Mouse (Mus musculus) left cerebral cortex, adult 18-20 months (tissue): ENCODE measurements around the gene Uap1l1. TPM values are rescaled to one million over a fixed set of nuclear protein-coding genes. Genes with fewer than 3 reads are reported as not detected.

ENCODE experiments used
- DNase-seq, 2 experiments: peaks; one replicate each; pipeline ENCODE4 v3.0.0; 2021 to 2022; ENCODE audit warnings: low spot score in 2 of 2, mixed read lengths in 1 of 2
- total RNA-seq, 2 experiments: library from RNA; stranded (reverse); gene quantifications; 2 replicates each; pipeline ENCODE4 v1.2.3; 2021

The Uap1l1 gene
- total RNA-seq, 2 experiments from 2014 or later, result 17.3 to 21.6 TPM

DNA sequence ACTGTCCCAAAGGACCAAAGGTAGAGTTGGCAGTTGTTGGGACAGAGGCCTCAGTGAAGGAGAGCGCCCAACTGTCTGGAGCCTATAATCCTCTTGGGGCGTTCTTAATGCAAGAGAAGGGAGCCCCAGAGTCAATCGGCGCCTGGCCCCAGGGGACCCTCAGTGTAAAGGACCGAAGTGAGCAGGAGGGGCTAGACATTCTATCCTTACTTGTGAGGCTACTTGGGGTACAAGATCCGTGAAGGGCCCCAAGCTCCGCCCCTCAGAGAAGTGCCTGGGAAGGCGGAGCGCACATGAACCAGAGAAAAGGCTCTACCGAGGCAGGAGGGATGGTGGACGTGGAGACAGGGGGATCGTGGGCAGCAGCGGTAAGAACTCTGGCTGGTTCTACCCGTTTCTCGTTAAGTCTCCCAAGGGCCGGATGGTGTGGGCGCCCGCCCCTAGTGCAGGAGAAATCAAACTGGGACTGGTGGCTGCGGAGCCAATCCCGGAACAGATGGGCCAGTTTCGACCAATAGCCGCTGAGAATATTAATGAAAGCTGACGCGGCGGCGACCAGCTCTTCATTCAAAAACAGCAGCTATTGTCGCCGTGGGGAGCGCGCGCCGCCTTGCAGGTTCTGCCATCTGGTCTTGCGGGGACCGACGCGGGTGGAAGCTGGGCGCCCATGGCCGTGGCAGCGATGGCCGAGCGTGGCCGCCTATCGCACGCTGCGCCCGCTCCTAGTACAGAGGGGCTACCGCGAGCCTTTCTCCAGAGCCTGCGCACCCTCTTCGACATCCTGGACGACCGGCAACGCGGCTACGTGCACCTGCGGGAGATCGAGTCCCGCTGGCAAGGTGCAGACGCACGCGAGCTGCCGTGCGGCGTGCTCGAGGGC, 6.5 kb upstream of the Uap1l1 start, which contains the start of gene Sapcd2:
Gene Sapcd2 (plus strand): TSS at position 558 of the 880 bp plus-strand sequence.
- DNase-seq, result peak; percentile 83 to 89

DNA sequence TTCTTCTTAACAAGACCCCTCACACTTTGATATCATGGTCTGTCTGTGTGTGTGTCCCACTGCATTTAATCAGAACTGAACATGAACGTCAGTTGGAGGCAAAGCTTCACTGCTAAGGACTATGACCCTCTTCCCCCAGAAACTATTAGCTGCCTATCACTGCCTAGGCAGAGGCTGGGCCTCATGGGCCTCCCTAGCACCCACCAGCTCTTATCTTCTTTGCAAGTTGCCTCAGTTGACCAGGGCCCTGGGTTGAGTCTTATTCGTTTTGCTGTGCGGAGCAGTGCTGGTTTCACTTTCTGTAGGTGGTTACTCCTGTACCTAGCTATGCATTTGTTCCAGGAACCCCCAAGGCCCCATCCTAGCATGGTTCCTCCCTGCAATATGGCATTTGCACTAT, 4.5 kb upstream of the Uap1l1 start:
- DNase-seq, result no peak

DNA sequence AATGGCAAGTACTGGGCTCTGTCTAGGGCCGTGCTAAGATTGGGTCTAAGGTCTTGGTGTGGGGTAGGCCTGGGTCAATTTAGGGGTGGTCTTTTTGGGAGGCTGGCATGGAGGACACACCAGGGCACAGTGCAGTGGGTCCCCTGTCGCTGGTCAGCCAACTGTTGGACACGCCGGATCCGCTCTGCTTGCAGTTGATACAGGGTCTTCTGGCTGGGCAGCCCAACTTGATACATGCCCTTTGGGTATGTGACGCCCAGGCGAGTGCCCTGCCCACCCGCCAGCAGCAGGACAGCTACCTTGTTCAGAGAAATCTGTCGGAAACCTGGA, 756 bp downstream of the Uap1l1 start:
- DNase-seq, result no peak

DNA sequence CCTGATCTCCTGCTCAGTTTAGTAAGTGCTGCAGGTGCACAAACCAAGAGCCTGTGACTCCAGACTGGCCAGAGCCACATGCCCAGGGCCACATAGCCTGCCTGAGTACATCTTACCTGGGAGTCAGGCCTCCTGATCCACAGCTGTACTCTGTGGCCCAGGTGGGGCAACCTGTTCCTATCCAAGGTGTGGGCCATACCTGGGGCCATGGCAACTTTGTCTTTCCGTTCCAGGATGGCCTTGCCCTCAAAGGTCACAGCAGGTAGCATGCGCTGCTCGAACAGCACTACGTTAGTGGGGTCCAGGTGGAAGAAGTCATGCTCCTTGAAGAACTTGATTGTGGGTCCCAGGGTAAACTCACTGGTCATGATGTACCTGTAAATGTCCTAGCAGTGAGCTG, 1.2 kb downstream of the Uap1l1 start:
- DNase-seq, result no peak

DNA sequence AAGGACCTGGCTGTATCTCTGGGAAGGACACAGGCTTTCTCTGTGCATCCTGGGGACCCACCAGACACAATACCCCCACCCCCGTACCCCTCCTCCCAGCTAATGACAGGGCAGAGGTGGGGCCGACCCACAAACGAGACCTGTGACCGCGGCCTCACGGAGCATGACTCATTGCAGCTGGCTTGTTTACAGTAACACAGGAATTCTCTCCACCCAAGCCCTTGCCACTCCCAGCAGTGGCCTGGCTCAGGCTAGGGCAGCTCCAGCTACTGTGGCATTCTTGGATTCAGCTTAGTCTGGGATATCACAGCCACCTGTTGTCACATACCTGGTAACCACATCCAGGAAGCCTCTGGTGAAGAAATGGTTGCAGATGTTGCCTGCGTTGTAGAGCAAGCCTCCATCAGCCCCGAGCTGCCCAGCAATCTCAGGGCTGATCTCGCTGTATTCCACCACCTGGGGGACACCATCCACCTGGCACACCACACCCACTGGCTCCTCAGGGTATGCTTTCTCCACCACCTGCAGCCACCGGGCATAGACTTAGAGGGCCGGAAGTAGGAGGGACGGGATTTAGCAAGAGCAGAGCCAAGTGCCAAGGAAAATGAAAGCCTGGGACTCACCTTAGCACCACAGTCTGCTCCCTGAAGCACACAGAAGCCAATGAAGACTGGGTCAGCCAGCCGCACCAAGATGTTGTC, 1.9 kb downstream of the Uap1l1 start:
- DNase-seq, result no peak

DNA sequence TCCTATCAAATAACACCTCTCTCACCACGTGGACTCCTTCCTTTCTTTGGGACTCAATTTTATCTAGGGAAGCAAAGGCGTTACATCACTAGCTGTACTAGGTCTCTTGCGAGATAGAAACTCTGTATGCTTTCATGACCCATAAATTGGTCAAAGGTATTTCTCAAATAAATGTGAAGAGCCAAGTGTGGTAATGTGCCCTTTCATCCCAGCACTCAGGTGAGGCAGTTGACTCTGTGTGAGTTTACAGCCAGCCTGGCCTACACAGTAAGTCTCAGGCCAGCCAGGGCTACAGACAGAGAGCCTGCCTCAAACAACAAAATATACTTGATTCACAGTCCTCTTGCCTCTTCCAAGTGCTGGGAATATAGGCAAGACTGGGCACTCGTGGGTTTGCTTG, 5.6 kb downstream of the Uap1l1 start:
- no peak for DNase-seq

DNA sequence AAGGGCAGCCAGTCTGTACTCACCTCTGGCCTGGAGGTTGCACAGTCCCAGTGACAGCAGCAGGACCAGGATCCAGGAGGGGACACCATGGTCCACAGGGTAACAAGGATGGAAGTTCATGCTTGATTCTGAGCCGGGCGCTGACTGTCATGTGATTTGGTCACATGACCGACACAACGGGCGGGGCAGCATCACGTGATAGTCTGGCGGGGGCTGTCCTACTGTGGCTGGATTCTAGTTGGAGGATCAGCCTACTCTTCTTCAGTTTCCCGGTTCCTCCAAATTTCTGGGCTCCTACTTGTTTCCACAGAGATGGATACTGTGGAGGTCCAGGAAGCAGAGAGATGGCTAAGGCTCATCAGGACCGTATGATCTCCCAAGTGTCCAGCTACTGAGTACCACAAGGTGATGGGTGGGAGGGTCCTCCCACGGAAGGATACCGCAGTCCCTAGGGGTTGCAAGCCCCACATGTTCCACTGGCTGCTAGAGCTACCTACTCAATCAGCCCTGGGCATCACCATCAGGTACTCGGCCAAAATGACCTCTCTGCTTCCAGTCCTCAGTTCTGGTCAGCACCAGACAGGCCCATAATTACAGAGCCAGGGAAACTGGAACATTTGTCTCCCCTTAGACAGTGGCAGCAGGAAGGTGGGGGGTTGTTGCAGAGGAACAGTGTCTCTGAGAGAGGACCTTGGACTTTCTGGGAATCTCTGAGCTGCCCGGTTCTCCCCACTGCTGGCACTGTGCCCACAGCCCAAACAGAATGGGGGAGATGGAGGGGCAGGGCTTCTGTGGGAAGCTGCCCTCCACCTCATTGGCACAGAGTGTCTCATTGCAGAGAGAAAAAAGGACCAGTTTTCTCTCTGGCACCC, 9.0 kb downstream of the Uap1l1 start, which contains the start of gene Dpp7:
Gene Dpp7 (minus strand): TSS at position 152 of the 872 bp plus-strand sequence.
- DNase-seq, result peak; percentile 87 to 88

DNA sequence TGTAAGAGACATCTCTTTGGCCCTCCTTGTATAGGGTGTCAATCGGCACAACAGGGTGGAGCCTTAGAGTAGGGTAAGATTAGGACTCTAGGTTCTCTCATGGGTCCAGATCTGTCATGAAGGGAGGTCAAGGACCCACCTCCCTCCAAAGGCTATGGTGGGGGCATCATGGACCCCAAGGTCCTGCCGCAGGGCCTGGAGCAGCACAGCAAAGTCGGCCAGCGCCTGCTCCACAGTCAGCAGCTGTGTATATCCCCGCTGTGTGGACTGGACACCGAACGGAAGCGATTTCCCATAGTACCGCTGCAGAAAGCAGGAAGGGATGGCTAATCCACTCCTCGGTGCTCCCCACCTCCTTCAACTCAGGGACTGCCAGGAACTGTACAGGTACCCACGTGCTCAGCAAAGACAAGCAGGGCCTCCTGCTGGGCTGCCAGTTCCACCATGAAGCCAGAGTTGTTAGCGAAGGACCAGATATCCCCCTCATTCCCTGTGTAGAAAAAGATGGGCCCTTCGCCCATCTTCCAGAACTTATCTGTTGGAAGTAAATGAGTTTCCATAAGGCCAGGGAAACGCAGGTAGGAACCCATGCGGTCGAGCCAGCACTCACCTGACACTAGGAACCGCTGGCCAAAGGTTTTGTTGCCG, 9.9 kb downstream of the Uap1l1 start:
- DNase-seq, result no peak

DNA sequence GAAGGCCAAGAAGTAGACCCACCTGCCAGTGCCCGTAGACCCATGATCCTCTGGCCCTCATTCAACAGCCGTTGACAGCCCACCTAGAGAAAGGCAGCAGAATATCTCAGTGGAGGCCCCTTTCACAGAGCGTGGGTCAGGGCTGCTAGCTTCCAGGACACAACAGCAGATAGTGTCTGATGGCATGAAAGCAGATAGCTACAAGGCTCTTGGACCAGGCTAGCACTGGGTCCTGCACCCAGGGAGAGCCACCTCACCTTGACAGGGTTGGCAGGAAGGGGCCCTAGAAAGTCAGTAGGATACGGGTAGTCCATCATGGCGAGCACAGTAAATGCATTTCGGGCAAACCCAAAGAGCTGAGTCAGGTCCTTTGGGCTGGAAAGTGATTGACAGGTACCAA, 11.3 kb downstream of the Uap1l1 start:
- no peak for DNase-seq

DNA sequence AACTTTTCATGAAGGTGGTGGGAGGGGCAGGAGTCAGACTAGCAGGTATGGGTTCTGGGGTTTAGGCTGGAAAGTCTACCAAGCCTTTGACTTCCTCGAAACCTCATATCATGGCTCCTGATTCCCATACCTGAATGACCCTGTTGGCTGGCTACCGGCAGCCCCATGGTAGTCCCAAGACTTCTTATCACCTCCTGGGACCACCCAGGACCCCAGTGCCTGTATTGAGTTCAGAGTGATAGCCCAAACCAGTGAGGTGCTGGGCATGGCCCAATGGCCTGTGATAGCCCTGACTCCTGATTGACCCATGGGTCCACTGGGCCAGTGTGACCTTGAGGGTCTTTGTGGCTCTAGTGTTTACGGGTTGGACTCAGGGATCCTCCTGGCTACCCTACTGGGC, 14.8 kb downstream of the Uap1l1 start:
- DNase-seq, result no peak

DNA sequence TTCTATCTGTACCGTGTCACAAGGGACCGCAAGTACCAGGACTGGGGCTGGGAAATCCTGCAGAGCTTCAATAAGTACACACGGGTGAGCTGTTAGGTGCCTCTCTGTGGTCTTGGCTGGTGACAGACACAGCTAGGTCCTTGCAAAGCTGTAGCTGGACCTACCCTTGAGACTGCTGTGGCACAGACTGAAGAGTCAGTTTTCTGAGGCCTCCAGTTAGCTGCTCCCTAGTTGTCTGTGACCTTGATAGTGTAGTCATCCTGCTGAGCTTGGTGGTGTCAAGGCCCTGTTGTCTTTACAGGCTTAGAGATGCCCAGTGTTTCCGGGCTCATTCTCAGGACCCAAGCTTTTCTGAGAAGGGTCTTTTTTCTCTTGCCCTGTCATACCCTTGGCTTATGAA, 16.0 kb downstream of the Uap1l1 start:
- no peak for DNase-seq

DNA sequence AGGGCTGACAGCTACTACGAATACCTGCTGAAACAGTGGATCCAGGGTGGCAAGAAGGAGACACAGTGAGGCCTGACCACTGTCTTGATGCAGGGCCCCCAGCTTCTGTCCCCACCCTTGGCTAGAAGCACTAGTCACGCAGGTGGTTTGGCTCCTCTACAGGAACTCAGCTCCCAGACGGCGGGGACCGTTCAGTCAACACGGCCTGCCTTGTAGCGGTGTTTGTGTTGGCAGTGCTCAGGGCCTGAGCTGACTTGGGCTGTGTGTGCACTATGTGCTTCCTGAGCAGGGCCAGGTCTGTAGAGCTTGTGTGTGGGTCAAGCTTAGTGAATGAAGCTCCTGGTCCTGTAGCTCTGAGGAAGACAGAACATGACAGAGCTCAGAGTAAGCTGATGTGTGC, 17.3 kb downstream of the Uap1l1 start:
- DNase-seq, result no peak

DNA sequence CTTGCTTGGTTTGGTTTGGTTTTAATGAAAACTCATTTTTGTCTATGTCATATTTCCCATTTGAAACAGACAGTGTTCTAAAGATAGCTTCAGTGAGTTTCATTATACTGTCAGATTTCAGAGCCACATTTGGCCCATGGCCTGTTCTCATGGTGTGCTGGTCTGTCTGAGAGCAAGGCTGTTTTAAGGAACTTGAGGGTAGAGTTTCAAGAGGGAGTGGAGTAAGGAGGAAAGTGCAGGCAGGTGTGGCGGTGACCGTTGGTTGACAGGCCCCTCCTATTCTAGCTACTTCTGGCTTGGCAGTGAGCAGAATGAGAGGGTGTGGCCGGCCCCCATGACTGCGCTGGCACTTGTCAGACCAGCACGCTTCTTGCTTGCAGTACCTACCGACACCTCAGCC, 27.2 kb downstream of the Uap1l1 start:
- DNase-seq, result no peak

DNA sequence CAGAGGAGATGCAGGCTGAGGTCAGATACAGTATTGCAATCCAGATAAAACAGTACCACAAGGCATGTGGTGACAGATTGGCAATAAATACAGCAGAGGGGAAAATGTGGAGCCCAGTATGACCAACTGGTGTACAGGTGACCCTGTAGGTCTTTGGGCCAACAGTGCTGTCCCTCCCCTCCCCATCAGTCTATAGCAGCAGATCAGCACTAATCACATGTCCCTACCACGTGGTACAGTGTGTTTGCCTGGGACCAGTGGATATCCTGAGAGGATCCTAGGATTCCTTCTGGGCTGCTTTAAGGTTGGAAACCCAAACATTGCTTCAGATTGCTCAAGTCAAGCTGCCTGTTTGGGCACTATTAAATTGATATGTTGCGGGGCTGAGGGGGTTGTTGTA, 31.9 kb downstream of the Uap1l1 start:
- DNase-seq, result no peak

DNA sequence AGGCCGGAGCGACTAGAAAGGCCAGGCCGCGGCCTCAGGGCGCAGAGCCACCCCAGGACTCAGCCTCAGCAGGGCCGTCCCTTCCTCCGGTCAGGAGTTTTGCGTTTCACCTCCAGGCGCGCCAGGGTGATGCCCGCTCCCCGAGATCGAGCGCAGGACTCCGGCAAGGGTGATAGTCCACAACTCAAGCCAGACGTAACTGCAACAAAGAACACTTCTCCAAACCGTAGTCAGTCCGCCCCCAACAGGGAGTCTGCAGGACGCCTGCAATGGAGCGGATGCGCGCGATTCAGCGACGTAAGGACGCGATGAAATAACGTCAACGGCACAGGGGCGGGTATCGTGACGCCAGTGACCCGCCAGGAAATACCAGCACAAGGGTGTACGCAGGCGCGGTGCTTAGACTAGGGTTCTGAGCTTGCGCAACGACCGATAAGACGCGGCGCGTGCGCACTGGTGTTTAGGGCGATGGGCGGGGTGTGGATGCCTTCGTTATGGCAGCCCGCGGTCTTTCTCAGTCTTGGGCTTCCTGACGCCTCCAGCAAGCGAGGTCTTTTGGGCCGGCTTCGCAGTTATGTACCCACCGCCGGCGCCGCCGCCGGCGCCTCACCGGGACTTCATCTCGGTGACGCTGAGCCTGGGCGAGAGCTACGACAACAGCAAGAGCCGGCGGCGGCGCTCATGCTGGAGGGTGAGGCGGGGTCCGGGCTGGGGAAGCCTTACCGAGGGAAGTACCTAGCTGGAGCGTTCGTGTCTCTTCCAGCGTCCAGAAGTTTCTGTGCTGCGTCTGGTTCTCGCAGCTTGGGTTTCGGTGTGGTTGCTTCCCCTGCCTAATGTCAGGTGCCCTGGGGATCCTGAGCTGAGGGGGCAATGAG, 33.0 kb downstream of the Uap1l1 start, which contains the start of gene Man1b1:
Gene Man1b1 (plus strand): TSS at position 53 of the 875 bp plus-strand sequence.
- DNase-seq, result peak; percentile 100

DNA sequence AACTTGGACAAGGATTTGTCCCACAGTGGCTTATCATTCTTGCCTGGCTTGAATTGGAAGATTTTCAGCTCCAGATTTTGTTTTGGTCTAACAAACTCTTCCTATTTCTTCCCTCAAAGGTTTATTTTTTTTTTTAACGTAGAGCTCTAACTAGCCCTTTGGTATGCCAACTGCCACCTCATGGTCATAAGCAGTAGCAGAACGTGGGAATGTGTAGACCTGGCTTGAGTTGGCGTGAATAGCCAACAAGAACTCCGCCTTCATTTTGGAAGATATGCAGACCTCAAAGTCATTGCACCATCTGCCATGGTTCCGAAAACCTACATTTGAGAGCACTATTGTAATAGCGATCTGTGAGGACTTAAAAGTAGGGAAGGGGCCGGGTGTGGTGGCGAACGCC, 34.0 kb downstream of the Uap1l1 start:
- DNase-seq, result no peak

DNA sequence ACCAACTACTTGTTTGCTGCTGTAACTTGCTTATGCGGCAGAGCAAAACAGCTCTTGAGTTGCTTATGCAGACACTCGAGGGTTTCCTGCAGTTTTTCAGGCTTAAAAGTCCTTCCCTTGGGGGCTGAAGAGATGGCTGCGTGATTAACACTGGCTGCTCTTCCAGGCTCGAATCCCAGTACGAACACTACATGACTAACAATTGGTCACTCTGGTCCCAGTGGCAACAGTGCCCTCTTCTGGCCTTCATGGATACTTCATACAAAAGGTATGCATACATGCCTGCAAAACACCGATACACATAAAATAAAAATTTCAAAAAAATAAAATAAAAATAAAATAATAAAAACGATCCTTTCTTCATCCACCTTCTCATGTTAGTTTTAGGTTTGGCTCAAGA, 37.0 kb downstream of the Uap1l1 start:
- no peak for DNase-seq

DNA sequence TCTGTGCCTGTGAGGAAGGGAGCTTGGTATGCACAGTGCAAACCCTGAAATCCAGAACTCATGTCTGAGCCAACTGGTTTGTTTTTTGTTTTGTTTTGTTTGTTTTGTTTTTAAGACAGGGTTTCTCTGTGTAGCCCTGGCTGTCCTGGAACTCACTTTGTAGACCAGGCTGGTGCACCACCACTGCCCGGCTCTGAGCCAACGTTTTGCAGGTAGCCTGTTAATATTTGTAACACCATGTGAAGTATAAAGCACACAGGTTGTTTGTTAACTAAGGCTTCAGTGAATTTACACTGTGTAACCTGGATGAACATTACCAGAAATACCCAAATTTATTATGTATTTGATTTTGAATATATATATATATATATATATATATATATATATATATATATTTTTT, 39.4 kb downstream of the Uap1l1 start:
- DNase-seq, result no peak

DNA sequence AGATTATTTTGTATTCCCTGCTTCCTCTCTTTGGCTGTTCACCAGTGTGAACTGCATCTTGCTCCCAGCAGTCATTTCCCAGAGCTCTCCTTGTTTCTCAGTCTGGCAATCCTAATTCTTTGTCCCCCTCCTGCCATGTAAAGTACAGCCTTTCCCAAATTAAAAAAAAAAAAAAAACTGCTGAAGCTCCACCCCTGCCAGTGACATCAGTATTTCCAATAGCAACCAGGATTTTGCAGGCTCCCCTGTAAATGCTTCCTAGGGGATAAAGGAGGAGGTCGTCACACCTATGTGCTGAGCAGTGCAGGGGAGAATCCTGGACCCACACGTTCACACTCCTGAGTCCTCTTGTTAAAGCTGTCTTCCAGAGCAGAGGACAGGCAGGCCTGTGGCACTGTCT, 45.4 kb downstream of the Uap1l1 start:
- DNase-seq, result no peak
